Mouse (Mus musculus) adrenal gland, postnatal 14 days (tissue): ENCODE measurements around the gene 4922502D21Rik. TPM values are rescaled to one million over a fixed set of nuclear protein-coding genes. Genes with fewer than 3 reads are reported as not detected.

ENCODE experiments used
- DNase-seq: peaks from one replicate; pipeline ENCODE4 v3.0.0; 2021; ENCODE audit warnings: mixed read lengths
- total RNA-seq: library from RNA; stranded (reverse); gene quantifications from 2 replicates; pipeline ENCODE4 v1.2.3, GENCODE M21; 2021

The 4922502D21Rik gene
- total RNA-seq, 1 experiment from 2014 or later: not detected

DNA sequence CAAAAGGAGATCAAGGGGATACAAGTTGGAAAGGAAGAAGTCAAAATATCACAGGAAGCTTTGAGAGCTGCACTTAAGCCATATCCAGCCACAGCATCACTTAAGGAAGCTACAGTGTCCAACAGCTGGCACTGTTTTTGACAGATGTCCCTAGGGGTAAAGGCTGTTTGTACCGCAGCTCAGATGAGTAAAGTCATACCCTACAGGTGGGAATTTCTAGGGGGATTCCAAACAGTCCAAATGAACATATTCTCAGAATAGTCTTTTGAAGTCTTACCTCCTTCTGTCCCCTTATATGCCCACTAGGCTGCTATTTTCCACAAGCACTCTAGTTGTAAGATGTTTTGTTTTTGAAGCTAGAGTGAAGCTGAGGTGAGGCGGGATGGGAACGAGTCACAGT, 19.1 kb downstream of the 4922502D21Rik start:
- DNase-seq: no peak

GRCm38 (mm10) chr6:129304180-129304579, 27.4 kb downstream of the 4922502D21Rik start:
- no peak for DNase-seq

- DNase-seq: no peak
These were observed 42.9 kb downstream of the 4922502D21Rik start for GRCm38 (mm10) chr6:129288708-129289107.

GRCm38 (mm10) chr6:129284384-129285104, 47.1 kb downstream of the 4922502D21Rik start:
- DNase-seq: peak; percentile 13

DNA sequence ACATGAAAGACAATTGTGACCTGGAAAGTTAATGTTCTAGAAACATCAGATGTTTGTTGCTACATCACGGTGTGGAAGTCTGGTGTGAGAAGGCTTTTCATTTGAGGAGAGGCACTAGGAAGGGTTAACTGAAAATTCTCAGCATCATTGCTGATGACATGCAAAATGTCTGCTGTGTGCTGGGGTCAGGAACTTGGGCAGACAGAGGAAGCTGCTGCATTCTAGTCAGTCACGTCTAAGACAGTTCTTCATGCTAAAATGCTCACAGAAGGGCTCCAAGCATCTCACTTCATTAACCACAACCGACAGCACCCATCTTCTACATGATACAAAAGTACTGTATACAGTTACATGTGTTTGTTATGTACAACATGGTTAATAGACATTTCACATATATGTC, 48.3 kb downstream of the 4922502D21Rik start:
- DNase-seq: no peak

DNA sequence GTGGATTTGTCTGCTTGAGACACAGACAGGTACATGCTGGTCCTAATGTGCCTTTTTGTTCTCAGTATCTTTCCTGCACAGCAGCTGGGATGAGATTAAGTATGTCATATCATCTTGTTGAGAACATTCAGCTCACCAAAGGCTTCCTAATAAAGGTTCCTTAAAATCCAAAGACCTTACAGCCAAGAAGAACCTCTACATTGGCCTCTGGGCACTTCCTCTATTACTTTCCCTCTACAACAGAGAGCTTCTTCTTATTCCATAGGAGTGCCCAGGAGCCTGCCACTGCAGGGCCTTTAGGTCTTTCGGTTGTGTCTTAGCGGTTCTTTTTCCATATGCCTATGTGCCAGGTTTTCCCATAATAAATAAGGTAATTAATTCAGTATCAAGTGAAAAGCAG, 55.1 kb downstream of the 4922502D21Rik start:
- DNase-seq: no peak

DNA sequence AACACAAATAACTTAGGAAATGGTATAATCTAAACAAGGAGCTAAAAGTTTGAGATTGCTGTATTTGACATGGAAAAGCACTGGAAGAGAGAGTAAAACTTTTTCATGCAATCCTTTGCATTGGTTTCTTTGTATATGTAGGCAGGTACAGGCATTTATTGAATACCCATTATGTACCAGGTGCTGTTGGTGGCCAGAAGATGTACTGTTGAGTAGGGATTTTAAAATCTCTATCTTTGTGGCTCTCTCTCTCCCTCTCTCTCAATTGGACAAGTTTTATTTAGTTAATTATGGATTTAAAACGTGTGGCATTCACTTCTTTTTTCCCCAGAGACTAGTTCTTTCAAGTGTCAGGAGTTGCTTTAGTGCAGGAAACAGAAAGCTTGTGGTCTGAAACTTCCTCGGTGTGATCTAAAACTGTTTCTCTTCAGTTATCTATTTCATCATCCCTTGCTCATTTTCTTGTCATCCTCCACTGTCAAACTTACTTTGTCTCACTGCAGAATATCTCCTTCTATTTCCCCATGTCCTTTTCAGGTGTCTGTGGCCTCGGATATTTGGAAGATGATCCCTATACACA, 55.9 kb downstream of the 4922502D21Rik start:
- DNase-seq: no peak

DNA sequence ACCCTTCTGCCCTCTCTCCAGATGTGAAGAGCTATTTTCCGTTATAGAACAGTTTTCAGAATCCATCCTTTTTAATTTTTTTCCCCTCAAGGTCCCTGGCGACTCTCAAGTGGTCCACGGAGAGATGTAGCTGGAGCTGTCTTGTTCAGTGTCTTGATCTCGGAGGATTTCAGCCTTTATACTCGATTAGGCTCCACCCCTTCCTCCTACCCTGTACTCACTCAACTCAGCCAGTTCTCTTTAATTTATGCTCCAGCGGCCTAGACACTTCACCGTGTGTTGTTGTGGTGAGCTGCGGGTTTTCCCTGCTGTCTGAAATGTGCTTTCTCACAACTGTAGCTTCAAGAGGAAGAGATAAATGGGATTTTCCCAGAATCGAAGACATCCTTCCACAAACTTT, 56.4 kb downstream of the 4922502D21Rik start, which contains the start of gene Cd69:
Gene Cd69, minus strand, starts transcription at position 217 of the 400 bp plus-strand sequence.
- DNase-seq: no peak

DNA sequence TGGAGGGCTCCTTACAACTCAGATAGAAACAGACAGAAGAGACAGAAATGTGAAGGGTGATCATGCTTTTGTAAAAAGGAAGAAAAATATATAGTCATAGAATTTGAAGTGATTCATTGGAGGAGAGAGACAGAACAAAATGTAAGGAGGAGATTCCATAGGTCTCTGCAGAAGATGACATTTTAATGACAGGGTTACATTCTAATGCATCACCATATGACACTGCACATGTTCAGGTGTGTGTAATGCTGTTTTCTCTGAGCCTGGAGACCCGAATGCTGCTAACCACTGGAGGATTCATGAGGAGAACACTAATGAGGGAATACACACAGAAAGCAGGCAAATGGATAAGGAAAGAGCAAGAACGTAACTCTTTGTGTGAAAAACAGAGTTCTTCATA, 57.1 kb downstream of the 4922502D21Rik start:
- no peak for DNase-seq

GRCm38 (mm10) chr6:129273662-129274061, 57.9 kb downstream of the 4922502D21Rik start:
- no peak for DNase-seq

Other genes with a start within 250 kb of the 4922502D21Rik start
- gene Clec2e, start 230.9 kb downstream of the 4922502D21Rik start, total RNA-seq: not detected in 2 replicates
- 86.4 and 109 TPM in 2 replicates for gene Clec2d, start 151.2 kb downstream of the 4922502D21Rik start, total RNA-seq
- 0.56 and 4.0 TPM in 2 replicates for gene Cd69, start 56.4 kb downstream of the 4922502D21Rik start, total RNA-seq
- 0.67 and 0.79 TPM in 2 replicates for gene Clec12a, start 10.9 kb upstream of the 4922502D21Rik start, total RNA-seq
- gene Clec12b, start 54.1 kb upstream of the 4922502D21Rik start, total RNA-seq: 0.26 TPM in 1 of 2 replicates, not detected in the other
- gene Clec1b, start 65.5 kb upstream of the 4922502D21Rik start, total RNA-seq: 2.4 and 3.1 TPM in 2 replicates
- gene Clec9a, start 77.1 kb upstream of the 4922502D21Rik start, total RNA-seq: 0.82 and 1.4 TPM in 2 replicates
- gene Clec1a, start 120.2 kb upstream of the 4922502D21Rik start, total RNA-seq: 7.9 and 14.0 TPM in 2 replicates
- gene Olr1, start 175.4 kb upstream of the 4922502D21Rik start, total RNA-seq: 1.1 TPM in 1 of 2 replicates, not detected in the other
- gene Tmem52b, start 180.8 kb upstream of the 4922502D21Rik start, total RNA-seq: not detected in 2 replicates
- gene Gabarapl1, start 201.4 kb upstream of the 4922502D21Rik start, total RNA-seq: 216 and 263 TPM in 2 replicates
- not detected in 2 replicates for gene Klre1, start 246.1 kb upstream of the 4922502D21Rik start, total RNA-seq